Mouse (Mus musculus): Measurements from ENCODE around the gene Rere. TPM values are rescaled to one million over a fixed set of nuclear protein-coding genes. Genes with fewer than 3 reads are reported as not detected.

Rere gene
- polyA plus RNA-seq, 1 experiment = 61.3 TPM

- 85% methylated on average over 2 of the region's 2 CpGs for WGBS
- Histone ChIP-seq H3K27ac (ENCODE audit: control insufficient read depth, insufficient read depth, low read depth, low read length, poor library complexity) (no peak overlapping the region), H3K4me3 (replicated peaks; ENCODE audit: control insufficient read depth, low read depth, low read length) (no peak overlapping the region), H3K4me1 (ENCODE audit: control insufficient read depth, insufficient read depth, low read length) (no peaks in the 10 kb centered on the region)
- TF ChIP-seq CTCF (IDR thresholded peaks at IDR 0.05; ENCODE audit: control insufficient read depth, insufficient read depth, low read length) (no peak), POLR2A (IDR thresholded peaks at IDR 0.05; ENCODE audit: borderline replicate concordance, control insufficient read depth, low read depth, low read length) (no peak)
Measured at GRCm38 (mm10) chr4:150306701-150307100, 25.3 kb downstream of the Rere start.

DNA sequence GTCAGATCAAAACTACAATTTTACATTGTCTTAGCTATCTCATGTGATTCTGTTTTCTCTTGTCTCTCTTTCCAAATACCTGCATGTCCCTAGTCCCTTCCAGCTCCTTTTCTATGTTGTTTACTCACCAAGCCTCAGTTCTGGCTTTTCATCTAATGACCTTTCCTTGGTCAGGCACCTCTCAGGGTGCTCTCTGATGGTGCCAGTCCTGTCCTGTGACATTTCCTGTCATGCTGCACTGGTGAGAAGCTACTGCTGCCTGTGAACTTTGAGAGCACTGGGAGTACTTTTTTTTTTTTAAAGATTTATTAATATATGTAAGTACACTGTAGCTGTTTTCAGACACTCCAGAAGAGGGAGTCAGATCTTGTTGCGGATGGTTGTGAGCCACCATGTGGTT is 25.8 kb downstream of the Rere start:
- no peak overlapping the region for H3K27ac ChIP-seq (ENCODE audit: control insufficient read depth, insufficient read depth, low read depth, low read length, poor library complexity)
- no peak overlapping the region for H3K4me3 ChIP-seq (replicated peaks; ENCODE audit: control insufficient read depth, low read depth, low read length)
- no peaks in the 10 kb centered on the region for H3K4me1 ChIP-seq (ENCODE audit: control insufficient read depth, insufficient read depth, low read length)
- 84% methylated on average over 1 of the region's 1 CpGs for WGBS
- TF ChIP-seq POLR2A (IDR thresholded peaks at IDR 0.05; ENCODE audit: borderline replicate concordance, control insufficient read depth, low read depth, low read length) (no peak), CTCF (IDR thresholded peaks at IDR 0.05; ENCODE audit: control insufficient read depth, insufficient read depth, low read length) (no peak)

DNA sequence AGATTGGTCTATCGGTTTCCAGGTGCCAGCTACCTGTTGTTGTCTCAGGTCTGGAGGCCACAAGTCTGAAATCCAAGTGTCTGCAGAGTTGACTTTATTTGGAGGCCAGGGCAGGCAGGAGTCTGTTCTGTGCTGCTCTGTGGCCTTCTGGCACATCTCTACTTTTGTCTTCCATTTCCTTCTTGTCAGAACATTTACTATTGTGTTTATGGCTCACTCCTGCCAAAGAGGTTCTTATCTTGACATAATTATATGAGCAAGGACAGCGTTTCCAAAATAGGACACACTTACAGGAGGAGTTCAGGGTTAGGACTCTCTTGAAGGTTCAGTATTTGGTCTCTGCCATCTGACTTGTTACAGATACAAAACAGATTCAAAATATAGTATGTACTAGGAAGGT is 30.0 kb downstream of the Rere start:
- 77% methylated on average over 2 of the region's 2 CpGs for WGBS
- no peak overlapping the region for H3K27ac ChIP-seq (ENCODE audit: control insufficient read depth, insufficient read depth, low read depth, low read length, poor library complexity)
- TF ChIP-seq CTCF (IDR thresholded peaks at IDR 0.05; ENCODE audit: control insufficient read depth, insufficient read depth, low read length) (no peak), POLR2A (IDR thresholded peaks at IDR 0.05; ENCODE audit: borderline replicate concordance, control insufficient read depth, low read depth, low read length) (no peak)
- no peak overlapping the region for H3K4me3 ChIP-seq (replicated peaks; ENCODE audit: control insufficient read depth, low read depth, low read length)
- no peaks in the 10 kb centered on the region for H3K4me1 ChIP-seq (ENCODE audit: control insufficient read depth, insufficient read depth, low read length)

GRCm38 (mm10) chr4:150312646-150313045 is 31.2 kb downstream of the Rere start:
- H3K4me3 ChIP-seq (replicated peaks; ENCODE audit: control insufficient read depth, low read depth, low read length) = no peak overlapping the region
- 73% methylated on average over 2 of the region's 2 CpGs for WGBS
- no peak for TF ChIP-seq CTCF (IDR thresholded peaks at IDR 0.05; ENCODE audit: control insufficient read depth, insufficient read depth, low read length)
- no peak for TF ChIP-seq POLR2A (IDR thresholded peaks at IDR 0.05; ENCODE audit: borderline replicate concordance, control insufficient read depth, low read depth, low read length)

GRCm38 (mm10) chr4:150315301-150315700 is 33.9 kb downstream of the Rere start:
- WGBS = 92% methylated on average over 19 of the region's 19 CpGs
- Histone ChIP-seq H3K4me1 (ENCODE audit: control insufficient read depth, insufficient read depth, low read length) (no peaks in the 10 kb centered on the region), H3K4me3 (replicated peaks; ENCODE audit: control insufficient read depth, low read depth, low read length) (no peak overlapping the region), H3K27ac (ENCODE audit: control insufficient read depth, insufficient read depth, low read depth, low read length, poor library complexity) (no peak overlapping the region)
- TF ChIP-seq POLR2A (IDR thresholded peaks at IDR 0.05; ENCODE audit: borderline replicate concordance, control insufficient read depth, low read depth, low read length) (no peak), CTCF (IDR thresholded peaks at IDR 0.05; ENCODE audit: control insufficient read depth, insufficient read depth, low read length) (no peak)

More at GRCm38 (mm10) chr4:150312646-150313045, 31.2 kb downstream of the Rere start:
- Histone ChIP-seq H3K27ac (ENCODE audit: control insufficient read depth, insufficient read depth, low read depth, low read length, poor library complexity) (no peak overlapping the region), H3K4me1 (ENCODE audit: control insufficient read depth, insufficient read depth, low read length) (no peaks in the 10 kb centered on the region)

DNA sequence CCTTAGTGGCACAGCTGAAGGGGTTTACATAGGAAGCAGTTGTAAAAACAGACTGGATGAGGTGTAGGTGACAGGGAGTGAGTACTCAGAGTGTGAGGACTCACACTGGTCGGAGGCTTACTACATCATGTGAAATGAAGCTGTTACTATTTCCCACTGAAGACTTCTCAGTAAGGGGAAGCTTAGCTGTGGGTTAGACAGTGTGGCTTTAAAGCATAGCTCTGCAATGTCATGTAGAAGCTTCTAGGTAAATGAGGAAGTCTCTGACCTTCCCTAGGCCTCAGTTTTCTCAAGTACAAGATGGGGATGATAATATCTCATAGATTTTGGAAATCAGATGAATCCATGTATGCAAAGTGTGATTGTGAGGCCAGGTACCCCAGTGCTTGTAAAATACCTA is 35.1 kb downstream of the Rere start:
- TF ChIP-seq POLR2A (IDR thresholded peaks at IDR 0.05; ENCODE audit: borderline replicate concordance, control insufficient read depth, low read depth, low read length) = no peak
- TF ChIP-seq CTCF (IDR thresholded peaks at IDR 0.05; ENCODE audit: control insufficient read depth, insufficient read depth, low read length) = no peak
- 15% methylated on average over 1 of the region's 1 CpGs for WGBS
- H3K4me3 ChIP-seq (replicated peaks; ENCODE audit: control insufficient read depth, low read depth, low read length) = no peak overlapping the region
- H3K27ac ChIP-seq (ENCODE audit: control insufficient read depth, insufficient read depth, low read depth, low read length, poor library complexity) = no peak overlapping the region
- no peaks in the 10 kb centered on the region for H3K4me1 ChIP-seq (ENCODE audit: control insufficient read depth, insufficient read depth, low read length)

DNA sequence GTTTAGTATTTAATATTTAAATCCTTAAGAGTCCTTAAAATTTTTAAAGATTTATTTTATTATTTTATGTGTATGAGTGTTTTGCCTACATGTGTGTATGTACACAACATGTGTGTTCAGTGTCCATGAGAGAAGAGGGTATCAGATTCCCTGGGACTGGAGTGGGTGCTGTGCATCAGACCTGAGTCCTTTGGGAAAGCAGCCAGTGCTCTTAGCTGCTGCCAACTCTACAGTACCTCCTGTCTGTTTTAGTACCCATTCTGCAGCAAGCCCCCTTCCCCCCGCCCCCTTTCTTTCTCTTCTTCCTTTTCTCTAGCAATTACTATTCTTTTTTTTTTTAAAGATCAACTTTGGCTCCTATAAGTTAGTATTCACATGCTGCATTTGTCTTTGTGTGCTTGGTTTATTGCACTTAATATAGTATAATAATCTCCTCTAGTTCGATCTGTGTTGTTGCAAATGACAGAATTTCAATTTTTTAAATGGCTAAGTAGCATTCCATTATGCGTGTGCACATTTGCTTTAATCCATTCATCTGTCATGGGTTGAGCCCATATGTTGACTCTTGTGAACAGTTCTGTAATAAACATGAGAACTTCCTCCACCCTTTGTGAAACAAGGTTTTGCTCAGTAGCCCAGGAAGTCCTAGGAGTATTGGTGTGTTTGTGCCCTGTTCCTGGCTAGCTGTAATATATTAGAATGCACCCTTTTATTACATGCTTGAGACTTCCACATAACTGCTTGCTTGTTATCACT is 43.8 kb downstream of the Rere start:
- Histone ChIP-seq H3K27ac (ENCODE audit: control insufficient read depth, insufficient read depth, low read depth, low read length, poor library complexity) (no peak overlapping the region), H3K4me3 (replicated peaks; ENCODE audit: control insufficient read depth, low read depth, low read length) (no peak overlapping the region), H3K4me1 (ENCODE audit: control insufficient read depth, insufficient read depth, low read length) (no peaks in the 10 kb centered on the region; the same call in 1 of the 2 replicates)
- WGBS = 87% methylated on average over 3 of the region's 3 CpGs
- TF ChIP-seq CTCF (IDR thresholded peaks at IDR 0.05; ENCODE audit: control insufficient read depth, insufficient read depth, low read length) (no peak), POLR2A (IDR thresholded peaks at IDR 0.05; ENCODE audit: borderline replicate concordance, control insufficient read depth, low read depth, low read length) (no peak)

- no peaks in the 10 kb centered on the region; the same call in 1 of the 2 replicates for H3K4me1 ChIP-seq (ENCODE audit: control insufficient read depth, insufficient read depth, low read length)
- TF ChIP-seq CTCF (IDR thresholded peaks at IDR 0.05; ENCODE audit: control insufficient read depth, insufficient read depth, low read length) (no peak), POLR2A (IDR thresholded peaks at IDR 0.05; ENCODE audit: borderline replicate concordance, control insufficient read depth, low read depth, low read length) (no peak)
- H3K4me3 ChIP-seq (replicated peaks; ENCODE audit: control insufficient read depth, low read depth, low read length) = no peak overlapping the region
- no peak overlapping the region for H3K27ac ChIP-seq (ENCODE audit: control insufficient read depth, insufficient read depth, low read depth, low read length, poor library complexity)
- WGBS = 83% methylated on average over 2 of the region's 2 CpGs
Measured at GRCm38 (mm10) chr4:150326005-150326404, 44.6 kb downstream of the Rere start.

All from bone marrow, adult 2 months (tissue).